Mouse (Mus musculus): ENCODE measurements around the gene Tbc1d9b. TPM values are rescaled to one million over a fixed set of nuclear protein-coding genes. Genes with fewer than 3 reads are reported as not detected.
A peak's percentile ranks its signal among the peaks of the same experiment; 100 is the strongest.

The Tbc1d9b gene
- total RNA-seq, 1 experiment from 2014 or later, result 129 TPM

DNA sequence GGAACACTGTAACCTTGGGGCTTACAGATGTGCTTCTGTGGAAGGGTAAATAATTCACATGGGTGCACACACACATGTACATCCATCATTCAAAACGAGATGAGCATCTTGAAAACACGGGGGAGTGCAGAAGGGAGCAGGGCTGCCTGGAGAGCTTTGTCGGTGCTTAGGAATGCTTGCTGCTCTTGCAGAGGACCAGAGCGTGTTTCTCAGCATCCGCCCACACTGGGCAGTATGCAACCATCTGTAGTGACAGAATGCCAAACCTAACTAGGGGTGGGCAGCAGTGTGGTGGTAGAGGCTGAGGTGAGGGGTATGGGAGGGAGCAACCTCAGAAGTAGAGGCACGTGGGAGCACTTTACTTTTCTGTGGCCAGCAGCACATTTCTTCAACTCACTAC lies 45.9 kb downstream of the Tbc1d9b start:
- DNase-seq, result no peak

- DNase-seq, result no peak
These were observed 47.6 kb downstream of the Tbc1d9b start for GRCm38 (mm10) chr11:50178532-50179488.

DNA sequence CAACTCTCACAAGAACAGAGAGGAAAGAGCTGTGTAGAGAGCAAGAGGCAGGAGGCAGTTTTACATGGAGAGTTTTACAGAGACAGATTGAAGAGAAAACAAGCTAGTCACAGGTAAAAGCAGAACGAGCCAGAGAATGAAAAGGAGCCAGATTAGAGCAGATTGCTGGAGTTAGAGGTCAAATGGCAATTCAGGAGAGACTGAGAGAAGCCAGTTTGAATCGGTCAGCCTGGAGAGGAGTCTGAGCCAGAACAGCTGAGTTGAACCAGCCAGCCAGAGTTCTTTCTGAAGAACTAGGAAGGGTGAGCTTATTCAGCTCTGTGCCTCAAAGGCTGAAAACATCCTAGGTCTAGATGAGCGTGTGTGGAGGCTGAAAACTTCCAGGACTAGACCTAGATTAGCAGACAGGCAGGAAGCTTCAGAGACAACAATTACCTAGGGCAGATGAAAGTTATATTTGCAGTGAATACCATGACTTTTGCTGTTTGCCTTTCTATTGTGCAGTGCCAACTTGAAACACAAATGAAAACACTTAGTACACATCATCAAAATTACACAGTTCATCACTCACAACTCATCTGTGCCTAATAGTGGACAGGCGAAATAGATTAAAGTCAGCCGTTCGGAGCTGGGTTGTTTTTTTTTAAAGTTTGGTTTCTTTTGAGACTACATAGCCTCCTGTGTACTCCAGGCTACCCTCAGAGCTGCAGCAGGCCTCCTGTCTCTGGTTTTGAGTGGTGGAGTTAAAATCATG lies 49.5 kb downstream of the Tbc1d9b start:
- DNase-seq, result no peak

DNA sequence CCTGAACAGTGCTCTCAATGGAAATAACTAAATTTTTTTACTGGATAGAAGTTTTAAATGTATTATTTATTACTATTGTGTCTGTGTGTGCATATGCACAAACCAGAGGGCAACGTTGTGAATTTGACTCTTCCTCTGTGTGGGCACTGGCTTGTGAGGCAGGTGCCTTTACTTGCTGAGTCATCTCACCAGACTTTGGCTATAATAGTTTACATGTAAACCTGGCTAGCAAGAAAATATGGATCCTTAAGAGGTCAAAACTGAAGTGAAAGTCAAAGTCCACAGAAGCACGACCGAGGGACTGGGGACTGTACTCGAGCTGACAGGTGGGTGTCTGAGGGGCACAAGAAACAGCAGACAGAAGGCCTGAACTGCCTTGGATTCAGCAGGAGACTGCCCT lies 51.5 kb downstream of the Tbc1d9b start:
- no peak for DNase-seq

- no peak for DNase-seq
These were observed 53.6 kb downstream of the Tbc1d9b start for GRCm38 (mm10) chr11:50184788-50185187.

- DNase-seq, result peak; percentile 47
These were observed 57.5 kb downstream of the Tbc1d9b start for GRCm38 (mm10) chr11:50188682-50189081.

GRCm38 (mm10) chr11:50190362-50190761 lies 59.2 kb downstream of the Tbc1d9b start:
- DNase-seq, result no peak

GRCm38 (mm10) chr11:50192278-50192677 lies 61.1 kb downstream of the Tbc1d9b start:
- no peak for DNase-seq

DNA sequence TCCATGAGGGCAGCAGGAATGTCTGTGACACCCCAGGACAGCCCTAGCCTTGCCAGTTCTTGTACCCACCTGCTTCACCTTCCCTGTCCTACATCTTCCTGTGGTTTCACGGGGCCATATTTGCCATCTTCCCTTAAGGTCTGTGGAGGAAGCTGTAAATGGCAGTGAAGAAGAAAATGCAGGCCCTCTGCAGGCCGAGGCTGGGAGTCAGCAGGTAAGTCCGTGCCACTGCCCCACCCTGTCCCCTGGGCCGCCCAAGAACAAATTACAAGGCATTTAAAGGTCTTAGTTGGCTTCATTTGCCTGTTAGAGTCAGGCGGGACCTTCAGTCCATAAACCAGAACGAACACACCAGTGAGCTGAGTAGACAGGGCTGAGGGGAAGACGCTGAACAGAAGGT lies 62.9 kb downstream of the Tbc1d9b start:
- no peak for DNase-seq

DNA sequence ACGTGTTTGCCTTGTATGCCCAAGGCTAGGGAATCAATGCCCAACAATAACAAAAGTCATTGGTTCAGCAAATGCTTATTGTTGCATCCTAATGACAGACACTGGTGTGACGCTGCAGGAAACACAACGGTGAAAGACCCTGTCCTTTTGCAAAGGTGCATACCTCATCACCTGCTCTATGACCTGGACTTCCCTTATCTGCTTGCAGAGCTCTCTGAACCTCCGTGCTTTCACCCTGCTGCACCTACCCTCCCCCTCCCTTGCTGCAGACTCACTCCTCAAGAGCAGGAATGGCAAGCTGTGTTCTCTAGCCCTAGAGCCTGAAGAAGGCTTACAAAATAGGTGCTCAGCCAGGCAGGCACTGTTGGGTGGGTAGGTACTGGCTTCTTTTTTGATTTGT lies 63.6 kb downstream of the Tbc1d9b start:
- DNase-seq, result no peak

GRCm38 (mm10) chr11:50197500-50197899 lies 66.3 kb downstream of the Tbc1d9b start:
- no peak for DNase-seq

- no peak for DNase-seq
These were observed 67.1 kb downstream of the Tbc1d9b start for GRCm38 (mm10) chr11:50198219-50198846.

- DNase-seq, result no peak
These were observed 67.7 kb downstream of the Tbc1d9b start for GRCm38 (mm10) chr11:50198916-50199315.

- DNase-seq, result no peak
These were observed 69.4 kb downstream of the Tbc1d9b start for GRCm38 (mm10) chr11:50200613-50201012.

DNA sequence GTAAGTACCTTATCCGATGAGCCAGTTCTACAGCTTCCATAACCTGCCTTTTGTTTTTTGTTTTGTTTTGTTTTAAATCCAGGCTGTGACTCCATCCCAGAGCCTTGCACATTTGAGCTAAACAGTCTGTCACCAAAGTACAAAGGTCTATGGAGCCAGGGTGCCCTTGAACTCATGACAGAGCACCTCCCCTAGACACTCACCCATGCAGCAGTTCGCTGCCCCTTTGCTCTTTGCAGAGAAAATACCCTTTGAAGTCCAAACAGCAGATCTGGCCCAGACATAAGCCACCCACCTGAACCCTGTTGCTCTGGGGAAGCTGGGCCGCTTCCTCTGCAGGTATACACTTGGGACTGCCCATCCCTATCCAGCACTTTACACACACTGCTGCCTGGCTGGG lies 70.4 kb downstream of the Tbc1d9b start:
- DNase-seq, result no peak

DNA sequence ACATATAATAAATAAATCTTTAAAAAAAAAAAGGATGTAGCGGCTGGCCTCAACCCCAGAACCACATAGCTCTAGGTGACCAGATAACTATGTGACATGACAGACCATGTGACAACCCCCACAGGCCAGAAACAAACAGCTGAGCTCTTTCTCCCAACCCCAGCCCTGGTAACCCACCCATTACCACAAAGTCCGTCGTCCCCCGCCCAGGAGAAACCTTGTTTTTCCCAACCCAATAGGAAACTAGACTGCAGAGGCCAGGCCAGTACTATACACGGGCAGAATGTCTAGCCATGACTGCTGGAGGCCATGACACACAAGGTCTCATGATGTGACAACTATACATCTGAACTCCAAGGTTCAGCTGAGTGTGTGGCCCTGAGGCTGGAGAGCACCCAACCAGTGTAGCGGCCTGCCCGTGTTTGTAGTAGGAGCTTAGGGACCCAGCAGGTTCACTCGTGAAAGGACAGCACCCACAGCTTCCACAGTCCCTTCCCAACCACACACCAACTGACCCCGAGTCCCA lies 72.2 kb downstream of the Tbc1d9b start:
- DNase-seq, result no peak

DNA sequence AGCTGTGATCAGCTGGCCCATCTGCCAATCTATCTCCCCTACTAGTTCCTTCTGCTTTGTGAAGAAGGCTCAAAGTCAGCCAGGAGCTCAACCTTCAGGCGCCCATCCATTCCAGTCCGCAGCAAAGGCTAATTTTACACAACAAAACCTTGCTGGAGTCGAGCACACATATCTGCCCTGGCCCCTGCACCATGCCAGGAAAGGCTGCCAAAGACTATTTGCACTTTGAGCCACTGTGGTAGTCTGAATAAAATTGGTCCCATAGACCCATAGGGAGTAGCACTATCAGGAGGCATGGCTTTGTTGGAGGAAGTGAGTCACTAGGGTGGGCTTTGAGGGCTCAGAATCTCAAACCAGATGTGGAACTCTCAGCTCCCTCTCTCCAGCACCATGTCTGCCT lies 74.2 kb downstream of the Tbc1d9b start:
- DNase-seq, result no peak

GRCm38 (mm10) chr11:50206037-50206436 lies 74.8 kb downstream of the Tbc1d9b start:
- no peak for DNase-seq

GRCm38 (mm10) chr11:50207344-50207743 lies 76.1 kb downstream of the Tbc1d9b start:
- no peak for DNase-seq

GRCm38 (mm10) chr11:50208039-50208438 lies 76.8 kb downstream of the Tbc1d9b start:
- no peak for DNase-seq

DNA sequence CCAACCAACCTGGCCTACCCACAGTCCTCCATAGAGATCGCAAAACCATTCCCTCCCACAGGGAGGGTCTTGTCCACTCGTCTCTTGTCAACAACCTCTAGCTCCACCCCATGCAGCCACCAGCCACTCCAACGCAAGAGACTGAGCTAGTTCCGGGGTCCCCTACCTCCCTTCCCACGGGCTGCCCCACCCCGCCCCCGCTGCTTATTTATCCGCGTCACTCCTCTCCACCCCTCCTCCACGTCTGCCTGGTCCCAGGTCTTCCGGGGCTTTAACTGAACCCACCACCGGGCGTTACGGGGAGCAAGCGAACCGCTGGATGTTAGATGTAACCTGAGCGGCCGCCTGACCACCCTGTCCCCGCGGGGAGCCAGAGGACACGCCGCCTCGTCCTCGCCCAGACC lies 78.9 kb downstream of the Tbc1d9b start:
- DNase-seq, result peak; percentile 90

- DNase-seq, result peak; percentile 88
These were observed 79.4 kb downstream of the Tbc1d9b start, which contains the start of the genes Sqstm1 and Mgat4b for GRCm38 (mm10) chr11:50210505-50211151. Gene Sqstm1, minus strand, starts transcription at chr11:50210827. Gene Mgat4b, plus strand, starts transcription at chr11:50210890.
